Mouse (Mus musculus) liver, embryonic 14.5 days (tissue): ENCODE data around the gene Dlg2.

Source experiments
- CTCF ChIP-seq: IDR thresholded peaks from 2 replicates; pipeline ENCODE4 v1.5.1; 2016; ENCODE audit warnings: antibody characterized with exemption, low read depth, control low read depth
- EP300 ChIP-seq: IDR thresholded peaks from 2 replicates; pipeline ENCODE4 v1.6.1; 2016; ENCODE audit warnings: antibody characterized with exemption, low read depth

- TF ChIP-seq CTCF = no peak
- no peak for TF ChIP-seq EP300
These were observed 612.9 kb downstream of the Dlg2 start for GRCm38 (mm10) chr7:91089211-91089930.
